Mouse (Mus musculus) hindbrain, embryonic 11.5 days (tissue): Measurements from ENCODE around the gene Plpp2. TPM values are rescaled to one million over a fixed set of nuclear protein-coding genes. Genes with fewer than 3 reads are reported as not detected.
A peak's percentile ranks its signal among the peaks of the same experiment; 100 is the strongest.

ENCODE experiments used
- ATAC-seq: fragments of 200-750 bp; cut with Nextera tagmentation; 2 replicates; pipeline ENCODE4 v1.8.0; 2017; ENCODE audit warnings: mild to moderate bottlenecking, moderate TSS enrichment, moderate library complexity; ENCODE audit not compliant: low FRiP score
- DNase-seq: peaks from one replicate; pipeline ENCODE4 v3.0.0-alpha.2; 2015; ENCODE audit warnings: low spot score
- H3K27ac ChIP-seq: fragments of 300-500 bp; sonication (generic); 2 replicates; pipeline ENCODE4 v1.5.1; 2014; ENCODE audit warnings: mild to moderate bottlenecking, low read depth, low read length
- H3K27me3 ChIP-seq: fragments of 300-500 bp; sonication (generic); 2 replicates; pipeline ENCODE4 v1.6.1; 2014; ENCODE audit warnings: mild to moderate bottlenecking, low read length, moderate library complexity, mixed read lengths; ENCODE audit not compliant: control insufficient read depth, insufficient read depth
- H3K36me3 ChIP-seq: fragments of 300-500 bp; sonication (generic); 2 replicates; pipeline ENCODE4 v1.6.1; 2014; ENCODE audit warnings: mild to moderate bottlenecking, low read length, moderate library complexity, mixed read lengths; ENCODE audit not compliant: control insufficient read depth, insufficient read depth
- H3K4me1 ChIP-seq: fragments of 300-500 bp; sonication (generic); replicated peaks from 2 replicates; pipeline ENCODE4 v1.6.1; 2014; ENCODE audit warnings: low read length, mixed read lengths; ENCODE audit not compliant: control insufficient read depth, insufficient read depth
- H3K4me2 ChIP-seq: fragments of 300-500 bp; sonication (generic); replicated peaks from 2 replicates; pipeline ENCODE4 v1.6.1; 2014; ENCODE audit warnings: mild to moderate bottlenecking, low read depth, low read length
- H3K4me3 ChIP-seq: fragments of 300-500 bp; sonication (generic); 2 replicates; pipeline ENCODE4 v1.5.1; 2014; ENCODE audit warnings: low read depth, low read length
- H3K9ac ChIP-seq: fragments of 300-500 bp; sonication (generic); 2 replicates; pipeline ENCODE4 v1.6.1; 2014; ENCODE audit warnings: low read depth, low read length
- H3K9me3 ChIP-seq: fragments of 300-500 bp; sonication (generic); 2 replicates; pipeline ENCODE4 v1.6.1; 2016; ENCODE audit warnings: low read length; ENCODE audit not compliant: control insufficient read depth
- WGBS: fragments of 180-500 bp; shearing (Covaris S2); extraction: QIAGEN DNeasy Blood & Tissue Kit; methylation state at CpG from one replicate; pipeline ENCODE4 v1.1.7; 2014; 5-methylcytosine and 5-hydroxymethylcytosine counted together
- polyA plus RNA-seq: library from polyadenylated mRNA; unstranded; fragments of >200 nt; fragmentation: Nextera tagmentation; extraction: Ambion mirVana; gene quantifications from 2 replicates; pipeline ENCODE4 v1.2.1, GENCODE M21; 2014

The Plpp2 gene
- polyA plus RNA-seq, 1 experiment from 2014 or later: 12.4 TPM

DNA sequence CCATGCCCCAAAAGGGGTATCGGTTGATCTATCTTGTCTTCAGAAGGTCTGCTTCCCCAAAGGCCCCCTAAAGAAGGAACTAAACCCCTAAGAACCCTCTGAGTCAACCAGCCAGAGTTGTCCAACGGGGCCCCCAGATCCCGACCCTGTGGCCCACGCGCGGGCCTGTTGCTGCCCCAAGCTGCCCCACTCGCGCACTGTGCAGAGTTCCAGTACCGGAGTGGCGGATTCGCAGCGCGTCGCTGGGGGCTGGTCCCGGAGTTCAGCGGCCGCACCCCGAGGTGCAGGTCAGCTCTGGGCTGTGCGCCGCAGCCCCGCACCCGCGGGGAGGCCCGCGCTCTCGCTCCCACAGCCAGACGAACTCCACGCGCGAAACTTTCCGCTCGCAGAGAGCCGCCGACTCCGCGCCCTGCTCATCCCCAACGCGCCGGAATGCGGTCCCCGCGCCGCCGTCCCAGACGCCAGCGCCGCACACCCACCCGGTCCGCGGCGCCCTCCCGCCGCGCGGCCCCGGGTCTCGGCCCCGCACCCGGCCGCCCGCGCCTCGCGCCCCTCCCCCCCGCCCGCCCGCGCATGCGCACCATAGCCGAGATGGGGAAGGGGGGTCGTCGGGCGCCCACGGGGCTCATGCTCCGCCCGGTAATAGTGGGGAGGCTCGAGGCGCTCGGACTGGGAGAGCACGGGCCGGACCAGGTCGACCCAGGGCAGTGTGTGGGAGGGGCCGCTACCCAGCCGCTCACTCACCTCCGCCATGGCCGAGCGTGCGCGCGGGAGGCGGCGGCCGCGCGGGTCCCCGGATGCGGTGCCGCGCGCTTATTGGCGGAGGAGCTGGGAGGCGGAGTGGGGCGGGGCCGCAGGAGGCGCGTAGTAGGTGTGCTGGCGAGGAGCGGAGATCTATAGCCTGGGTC, 21.0 kb upstream of the Plpp2 start, which contains the start of gene Mier2:
Gene Mier2 (minus strand): TSS at position 870 of the 908 bp plus-strand sequence.
- Histone ChIP-seq H3K4me3 (peak within 1 kb of the TSS; percentile 72), H3K4me2 (peak within 1 kb of the TSS; percentile 87), H3K27me3 (no peaks in the 10 kb centered on the region), H3K4me1 (peaks cover 6% of the 10 kb centered on the region), H3K27ac (peak within 1 kb of the TSS; percentile 56), H3K9me3 (no peaks in the 10 kb centered on the region), H3K9ac (peak within 1 kb of the TSS; percentile 91), H3K36me3 (no peaks in the 10 kb centered on the region)
- peak; percentile 92 for ATAC-seq
- DNase-seq: peak; percentile 86
- WGBS: 1% methylated on average over 71 of the region's 108 CpGs

DNA sequence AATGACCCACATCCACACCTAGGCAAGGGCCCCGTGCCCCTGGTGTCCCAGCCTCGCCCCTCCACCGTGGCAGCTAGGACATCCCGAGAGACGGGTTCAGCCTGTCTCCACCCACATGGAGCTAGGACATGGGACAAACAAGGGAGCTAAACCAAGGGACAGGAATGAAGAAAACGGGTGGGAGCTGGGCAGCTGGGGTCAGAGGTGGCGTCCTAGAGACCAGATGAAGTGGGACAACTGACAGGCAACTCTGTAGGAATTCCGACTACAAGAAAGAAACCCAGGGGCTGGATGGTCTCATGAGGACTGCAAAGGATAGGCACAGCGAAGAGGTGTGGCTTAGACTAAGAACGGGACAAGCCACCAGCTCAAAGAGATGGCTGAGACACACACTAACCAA, 20.1 kb upstream of the Plpp2 start:
- ATAC-seq: peak; percentile 13; the same call in 1 of the 2 replicates
- Histone ChIP-seq H3K4me2 (peak overlapping the region; percentile 87), H3K9ac (peak overlapping the region; percentile 91; the same call in 1 of the 2 replicates), H3K27ac (no peak overlapping the region), H3K27me3 (no peaks in the 10 kb centered on the region), H3K36me3 (peaks cover 6% of the 10 kb centered on the region; the same call in 1 of the 2 replicates), H3K4me1 (peaks cover 6% of the 10 kb centered on the region), H3K9me3 (no peaks in the 10 kb centered on the region), H3K4me3 (peak overlapping the region; percentile 72)
- WGBS: 34% methylated on average over 10 of the region's 10 CpGs
- no peak for DNase-seq

DNA sequence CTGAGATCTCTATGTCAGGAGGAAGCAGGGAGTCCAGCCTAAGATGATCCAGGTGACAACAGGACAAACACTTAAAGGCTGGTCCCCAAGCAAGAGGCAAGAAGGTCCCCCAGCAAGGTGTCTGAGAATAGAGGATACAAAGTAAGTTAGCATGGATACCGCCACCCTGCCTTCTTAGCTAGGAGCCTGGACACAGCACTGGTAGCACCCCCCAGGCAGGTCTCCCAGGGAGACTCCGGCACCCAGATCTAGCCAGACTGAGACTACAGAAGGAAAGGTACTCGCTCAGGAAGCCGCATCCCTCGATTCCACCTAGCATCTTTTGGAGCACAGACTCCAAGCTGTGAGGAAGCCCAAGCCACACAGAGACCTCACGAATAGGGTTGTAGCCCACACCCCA, 19.6 kb upstream of the Plpp2 start:
- H3K9ac ChIP-seq: no peak overlapping the region
- DNase-seq: no peak
- H3K27me3 ChIP-seq: no peaks in the 10 kb centered on the region
- H3K4me3 ChIP-seq: peak overlapping the region; percentile 72; the same call in 1 of the 2 replicates
- no peak overlapping the region for H3K27ac ChIP-seq
- WGBS: 91% methylated on average over 6 of the region's 6 CpGs
- peaks cover 6% of the 10 kb centered on the region for H3K4me1 ChIP-seq
- no peaks in the 10 kb centered on the region for H3K9me3 ChIP-seq
- ATAC-seq: no peak
- peaks cover 6% of the 10 kb centered on the region; the same call in 1 of the 2 replicates for H3K36me3 ChIP-seq
- H3K4me2 ChIP-seq: peak overlapping the region; percentile 87; the same call in 1 of the 2 replicates

DNA sequence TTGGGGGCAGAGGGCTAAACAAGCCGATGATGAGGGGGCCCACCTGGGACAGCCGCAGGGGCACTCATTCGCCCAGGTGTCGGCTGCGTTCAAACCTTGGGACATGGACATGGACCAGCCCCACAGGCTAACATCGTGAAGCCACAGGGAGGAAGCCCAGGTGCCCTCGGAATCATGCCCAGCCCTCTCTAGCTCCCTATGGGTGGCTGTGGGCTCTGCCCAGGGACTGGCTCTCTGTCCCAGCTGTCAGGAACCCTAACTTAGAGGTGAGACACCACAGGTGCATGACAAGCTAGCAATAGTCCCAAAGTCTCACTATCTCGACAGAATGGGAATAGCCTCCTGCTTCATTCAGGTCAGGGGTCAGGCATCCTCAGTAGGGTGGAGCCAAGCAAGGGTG, 18.9 kb upstream of the Plpp2 start:
- Histone ChIP-seq H3K4me3 (no peak overlapping the region), H3K9me3 (no peaks in the 10 kb centered on the region), H3K27me3 (no peaks in the 10 kb centered on the region), H3K27ac (no peak overlapping the region), H3K4me2 (no peak overlapping the region), H3K9ac (no peak overlapping the region), H3K36me3 (peaks cover 6% of the 10 kb centered on the region; the same call in 1 of the 2 replicates), H3K4me1 (peaks cover 6% of the 10 kb centered on the region)
- 89% methylated on average over 8 of the region's 8 CpGs for WGBS
- DNase-seq (no peak), ATAC-seq (no peak)

DNA sequence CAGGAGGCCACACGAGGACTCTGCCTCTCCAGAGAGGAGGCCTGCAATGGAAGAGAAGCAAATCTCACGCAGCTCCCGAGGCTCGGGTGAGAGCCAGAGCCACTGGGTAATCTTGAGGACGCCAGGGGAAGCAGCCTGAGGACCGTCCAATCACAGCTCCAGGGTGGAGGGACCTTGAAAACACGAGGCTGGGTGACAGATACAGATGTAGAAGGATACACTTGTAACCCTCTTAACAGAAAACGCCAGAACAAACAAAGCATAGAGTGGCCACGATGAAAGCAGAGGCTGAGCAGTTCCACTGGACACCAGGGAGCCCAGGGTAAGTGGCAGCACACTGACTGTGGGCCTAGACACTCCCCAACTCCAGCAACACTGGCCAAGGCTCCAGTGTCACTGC, 16.8 kb upstream of the Plpp2 start:
- ATAC-seq: no peak
- no peak for DNase-seq
- no peaks in the 10 kb centered on the region for H3K27me3 ChIP-seq
- 88% methylated on average over 9 of the region's 9 CpGs for WGBS
- H3K36me3 ChIP-seq: peaks cover 12% of the 10 kb centered on the region
- no peak overlapping the region for H3K9ac ChIP-seq
- H3K4me2 ChIP-seq: no peak overlapping the region
- no peak overlapping the region for H3K4me3 ChIP-seq
- H3K4me1 ChIP-seq: peaks cover 6% of the 10 kb centered on the region
- no peak overlapping the region for H3K27ac ChIP-seq
- H3K9me3 ChIP-seq: no peaks in the 10 kb centered on the region

DNA sequence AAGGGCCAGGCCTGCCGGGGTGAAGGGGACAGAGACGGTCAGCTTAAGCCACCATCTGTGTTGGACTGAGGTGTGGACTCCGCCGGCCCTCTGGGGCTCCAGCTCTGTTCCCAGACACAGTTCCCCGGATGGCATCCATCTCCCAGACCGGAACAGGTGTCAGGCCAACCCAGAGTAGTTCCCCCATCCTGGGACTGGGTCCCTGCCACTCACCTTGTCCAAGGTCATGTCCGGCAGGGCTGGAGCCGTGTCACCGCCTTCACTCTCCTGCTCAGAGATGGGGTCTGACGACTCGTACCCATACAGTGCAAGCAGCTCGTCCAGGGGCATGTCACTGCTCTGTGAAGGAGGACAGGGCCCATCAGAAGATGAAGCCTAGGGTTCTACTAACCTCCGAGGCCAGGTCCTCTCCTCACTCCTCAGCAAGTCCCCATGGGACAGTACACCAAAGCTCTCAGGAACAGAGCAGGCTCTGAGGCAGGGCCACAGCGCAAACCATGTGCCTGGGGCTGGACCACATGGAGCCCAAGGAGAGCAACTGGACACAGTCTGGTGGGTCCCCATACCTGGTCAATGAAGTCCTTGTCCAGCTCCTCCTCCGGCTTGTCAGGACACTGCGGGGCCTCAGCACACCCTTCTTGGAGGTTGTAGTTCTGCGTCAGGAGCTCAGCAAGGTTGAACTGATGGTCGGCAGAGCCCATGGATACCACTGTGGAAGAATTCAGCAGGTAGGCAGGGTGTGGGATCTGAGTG, 15.6 kb upstream of the Plpp2 start:
- no peak overlapping the region for H3K4me3 ChIP-seq
- 96% methylated on average over 18 of the region's 18 CpGs for WGBS
- H3K27me3 ChIP-seq: no peaks in the 10 kb centered on the region
- no peak overlapping the region for H3K4me2 ChIP-seq
- no peaks in the 10 kb centered on the region for H3K9me3 ChIP-seq
- peaks cover 17% of the 10 kb centered on the region for H3K36me3 ChIP-seq
- H3K4me1 ChIP-seq: peaks cover 6% of the 10 kb centered on the region
- no peak overlapping the region for H3K9ac ChIP-seq
- no peak overlapping the region for H3K27ac ChIP-seq
- no peak for ATAC-seq
- no peak for DNase-seq

DNA sequence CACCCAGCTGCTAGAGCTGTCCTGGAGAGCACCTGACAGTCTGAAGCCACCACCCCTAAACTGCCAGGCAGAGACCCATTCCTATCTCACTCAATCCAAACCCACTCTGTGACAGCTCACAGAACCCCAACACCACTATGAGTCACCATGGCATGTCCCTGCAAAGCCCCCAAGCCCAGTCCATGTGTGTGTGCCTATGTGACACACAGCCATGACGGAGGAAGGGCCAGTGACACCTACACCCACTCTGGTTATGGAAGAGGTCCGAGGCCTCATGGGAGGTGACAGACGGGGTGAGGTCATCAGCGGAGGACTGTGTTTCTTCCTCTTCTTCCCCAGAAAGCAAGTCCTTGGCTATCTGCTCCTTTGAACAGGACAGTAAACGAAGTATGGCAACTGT, 14.9 kb upstream of the Plpp2 start:
- no peak for ATAC-seq
- Histone ChIP-seq H3K36me3 (peaks cover 17% of the 10 kb centered on the region), H3K4me1 (peaks cover 1% of the 10 kb centered on the region), H3K27ac (no peak overlapping the region), H3K9me3 (no peaks in the 10 kb centered on the region), H3K4me3 (no peak overlapping the region), H3K27me3 (no peaks in the 10 kb centered on the region), H3K9ac (no peak overlapping the region), H3K4me2 (no peak overlapping the region)
- no peak for DNase-seq
- WGBS: 94% methylated on average over 5 of the region's 5 CpGs

DNA sequence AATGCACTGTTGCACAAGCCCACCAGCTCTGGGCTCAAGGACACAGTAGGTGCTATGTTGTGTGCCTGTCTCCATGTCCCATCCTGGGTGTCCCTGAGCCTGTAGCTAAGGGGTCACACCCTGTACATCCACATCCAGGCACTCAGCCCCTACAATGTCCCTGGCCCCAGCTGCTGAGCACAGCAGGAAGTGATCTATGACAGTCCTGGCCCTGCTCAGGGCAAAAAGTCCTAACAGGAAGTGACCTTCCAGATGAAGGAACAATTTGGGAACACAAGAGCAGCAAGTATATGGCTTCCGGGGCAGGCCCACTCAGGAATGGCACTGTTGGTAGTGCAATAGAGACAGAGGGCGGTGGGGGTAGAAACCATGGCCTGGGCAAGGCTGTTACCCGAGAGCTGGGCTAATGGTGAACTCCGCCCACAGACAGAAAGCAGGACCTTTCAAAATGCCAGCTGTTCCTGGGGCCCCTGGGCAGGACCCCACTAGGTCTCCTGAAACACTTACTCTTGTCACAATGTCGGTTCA, 13.6 kb upstream of the Plpp2 start:
- H3K27ac ChIP-seq: no peak overlapping the region
- peaks cover 21% of the 10 kb centered on the region for H3K36me3 ChIP-seq
- H3K4me2 ChIP-seq: no peak overlapping the region
- 74% methylated on average over 5 of the region's 5 CpGs for WGBS
- H3K4me3 ChIP-seq: no peak overlapping the region
- H3K27me3 ChIP-seq: no peaks in the 10 kb centered on the region
- H3K9me3 ChIP-seq: no peaks in the 10 kb centered on the region
- DNase-seq: no peak
- no peak overlapping the region for H3K9ac ChIP-seq
- no peaks in the 10 kb centered on the region for H3K4me1 ChIP-seq
- ATAC-seq: no peak
